ENCODE assay signal across 12 mouse cellular contexts in the genomic region with DNA sequence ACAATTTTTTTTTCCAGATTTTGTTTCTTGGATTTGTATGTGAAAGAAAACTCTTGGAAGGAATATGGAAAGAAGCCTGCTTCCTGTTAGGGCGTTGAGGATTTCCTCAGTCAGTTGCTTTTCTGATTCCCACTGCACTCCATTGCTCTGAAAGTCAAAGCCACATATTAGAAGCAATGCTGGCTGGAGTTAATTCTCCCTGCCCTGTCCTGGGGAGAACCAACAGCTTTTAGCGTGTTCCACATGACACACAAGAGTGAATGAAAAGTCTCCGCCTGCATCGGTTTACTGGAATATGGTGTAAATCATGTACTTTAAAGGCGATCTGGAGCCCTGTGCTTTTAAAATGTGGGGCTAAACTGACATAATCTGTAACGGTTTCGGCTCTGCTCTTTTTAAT.
DNase-seq lines count a peak whose midpoint lies in the region; ATAC-seq and TF ChIP-seq lines count a peak whose summit lies in the region.
"Had no signal": no experiment of that assay in that cellular context is flagged by ENCODE, and none has a peak within 500 bp of the region (broad histone marks: within the 10 kb centered on the region; RNA-seq: fewer than 3 reads in every experiment).

No protein-coding gene starts in this region.

- ATAC-seq in forebrain, embryonic 16.5 days: 0 out of 2 replicates have a peak, but pooled peaks have one; percentile 26

- no peak overlapping the region for H3K9ac ChIP-seq in forebrain, embryonic 16.5 days (replicated peaks; ENCODE audit: low read depth, low read length)

- DNase-seq in embryo, embryonic 10.5 days (ENCODE audit: low spot score): peak; percentile 36
- no peak for DNase-seq in embryo, embryonic 9.5 days (ENCODE audit: extremely low spot score)
- DNase-seq in Muller cell, postnatal 12 days (ENCODE audit: inconsistent ontology term): peak; percentile 16
- no peak for DNase-seq in midbrain, embryonic 10.5 days (ENCODE audit: low spot score)
- no peak for DNase-seq in cerebellum, adult 2 months
- DNase-seq in layer of hippocampus, postnatal 25 days (ENCODE audit: extremely low spot score in 1 of 2, low spot score in 1 of 2): no peak
- no peak for DNase-seq in kidney, postnatal 4 days
- DNase-seq: adrenal gland, postnatal 25 days; gastrocnemius, postnatal 36 days; kidney, adult 8-10 months; lung, postnatal 36 days had no signal

- TF ChIP-seq CTCF in cerebellum, adult 2 months (IDR thresholded peaks at IDR 0.05; ENCODE audit: borderline replicate concordance, insufficient read depth, low read depth, low read length): no peak

- no peak overlapping the region for H3K27ac ChIP-seq in forebrain, embryonic 16.5 days (ENCODE audit: low read length)
- H3K27ac ChIP-seq in midbrain, embryonic 10.5 days (replicated peaks): peak overlapping the region; percentile 63; the same call in 1 of the 2 replicates
- H3K27ac ChIP-seq in cerebellum, adult 2 months (ENCODE audit: insufficient read depth, low read length): no peak overlapping the region

- no peak for TF ChIP-seq POLR2A in cerebellum, adult 2 months (IDR thresholded peaks at IDR 0.05; ENCODE audit: borderline replicate concordance, insufficient read depth, low read length)

- no peaks in the 10 kb centered on the region for H3K36me3 ChIP-seq in forebrain, embryonic 16.5 days (ENCODE audit: control insufficient read depth, insufficient read depth)
- no peaks in the 10 kb centered on the region for H3K36me3 ChIP-seq in midbrain, embryonic 10.5 days

- H3K4me2 ChIP-seq in forebrain, embryonic 16.5 days (ENCODE audit: low read length): no peak overlapping the region

- no peak overlapping the region for H3K4me3 ChIP-seq in forebrain, embryonic 16.5 days (replicated peaks; ENCODE audit: low read length)
- H3K4me3 ChIP-seq in midbrain, embryonic 10.5 days: no peak overlapping the region
- H3K4me3 ChIP-seq in cerebellum, adult 2 months (replicated peaks; ENCODE audit: insufficient read depth, low read depth, low read length): no peak overlapping the region

- H3K9me3 ChIP-seq in forebrain, embryonic 16.5 days (ENCODE audit: control insufficient read depth, low read length): no peaks in the 10 kb centered on the region
- no peaks in the 10 kb centered on the region for H3K9me3 ChIP-seq in midbrain, embryonic 10.5 days (replicated peaks)

- no peaks in the 10 kb centered on the region for H3K27me3 ChIP-seq in forebrain, embryonic 16.5 days (replicated peaks; ENCODE audit: control insufficient read depth, insufficient read depth, low read length)
- no peaks in the 10 kb centered on the region for H3K27me3 ChIP-seq in midbrain, embryonic 10.5 days (ENCODE audit: low read depth, poor library complexity, severe bottlenecking)
- H3K27me3 ChIP-seq in cerebellum, adult 2 months (ENCODE audit: control insufficient read depth, insufficient read depth, low read length): no peaks in the 10 kb centered on the region

- H3K4me1 ChIP-seq in forebrain, embryonic 16.5 days (replicated peaks; ENCODE audit: control insufficient read depth, insufficient read depth, low read length): peaks cover 12% of the 10 kb centered on the region
- peaks cover 23% of the 10 kb centered on the region for H3K4me1 ChIP-seq in midbrain, embryonic 10.5 days
- no peaks in the 10 kb centered on the region for H3K4me1 ChIP-seq in cerebellum, adult 2 months (ENCODE audit: control insufficient read depth, insufficient read depth, low read length)

- 11% methylated on average over 7 of the region's 7 CpGs for WGBS in forebrain, embryonic 16.5 days
- WGBS in midbrain, embryonic 10.5 days: 58% methylated on average over 7 of the region's 7 CpGs
- 58% methylated on average over 7 of the region's 7 CpGs for WGBS in cerebellum, adult 2 months

Comparison
In these comparisons a context has a peak if more than half of its experiments do, and no peak if none do; other contexts are left out.
1. DNase-seq: peak in embryo, embryonic 10.5 days (single experiment) and Muller cell, postnatal 12 days (single experiment); none in embryo, embryonic 9.5 days (single experiment), midbrain, embryonic 10.5 days (single experiment), cerebellum, adult 2 months (0 of 2), layer of hippocampus, postnatal 25 days (0 of 2) and kidney, postnatal 4 days (0 of 2).